Mouse (Mus musculus) lung, embryonic 15.5 days (tissue): ENCODE measurements around the gene Ptbp1. TPM values are rescaled to one million over a fixed set of nuclear protein-coding genes. Genes with fewer than 3 reads are reported as not detected.

Source experiments
- ATAC-seq: fragments of 200-750 bp; cut with Nextera tagmentation; 2 replicates; pipeline ENCODE4 v1.8.0; 2017; ENCODE audit warnings: moderate number of reproducible peaks, borderline replicate concordance; ENCODE audit not compliant: low FRiP score, low TSS enrichment; ENCODE audit errors: extremely low read depth
- H3K27ac ChIP-seq: fragments of 300-500 bp; sonication (generic); 2 replicates; pipeline ENCODE4 v1.5.1; 2015; ENCODE audit warnings: moderate library complexity, mild to moderate bottlenecking, inconsistent platforms
- H3K27me3 ChIP-seq: fragments of 300-500 bp; sonication (generic); 2 replicates; pipeline ENCODE4 v1.6.1; 2015; ENCODE audit warnings: inconsistent platforms
- H3K36me3 ChIP-seq: fragments of 300-500 bp; sonication (generic); 2 replicates; pipeline ENCODE4 v1.6.1; 2015; ENCODE audit warnings: inconsistent platforms
- H3K4me1 ChIP-seq: fragments of 300-500 bp; sonication (generic); 2 replicates; pipeline ENCODE4 v1.6.1; 2015; ENCODE audit warnings: inconsistent platforms
- H3K4me2 ChIP-seq: fragments of 300-500 bp; sonication (generic); 2 replicates; pipeline ENCODE4 v1.6.1; 2015; ENCODE audit warnings: inconsistent platforms, mild to moderate bottlenecking, moderate library complexity
- H3K4me3 ChIP-seq: fragments of 300-500 bp; sonication (generic); 2 replicates; pipeline ENCODE4 v1.5.1; 2015; ENCODE audit warnings: mild to moderate bottlenecking, inconsistent platforms
- H3K9ac ChIP-seq: fragments of 300-500 bp; sonication (generic); 2 replicates; pipeline ENCODE4 v1.6.1; 2015; ENCODE audit warnings: inconsistent platforms
- H3K9me3 ChIP-seq: fragments of 300-500 bp; sonication (generic); 2 replicates; pipeline ENCODE4 v1.6.1; 2016; ENCODE audit warnings: inconsistent platforms
- WGBS: fragments of 180-500 bp; shearing (Covaris S2); methylation state at CpG from one replicate; pipeline ENCODE4 v1.1.7; 2015; 5-methylcytosine and 5-hydroxymethylcytosine counted together
- microRNA-seq: library from miRNA; unstranded; fragments of <30 nt; microRNA quantifications from one replicate; pipeline ENCODE4, GENCODE M21; 2016
- polyA plus RNA-seq: library from polyadenylated mRNA; unstranded; fragments of >200 nt; fragmentation: Nextera tagmentation; extraction: Ambion mirVana; gene quantifications from 2 replicates; pipeline ENCODE4 v1.2.1, GENCODE M21; 2015

The Ptbp1 gene
- polyA plus RNA-seq, 1 experiment from 2014 or later = 368 TPM

- Histone ChIP-seq H3K4me3 (no peak overlapping the region), H3K36me3 (peaks cover 22% of the 10 kb centered on the region), H3K4me1 (peaks cover 41% of the 10 kb centered on the region), H3K9me3 (no peaks in the 10 kb centered on the region), H3K27ac (no peak overlapping the region), H3K4me2 (no peak overlapping the region), H3K27me3 (peaks cover under 1% of the 10 kb centered on the region; the same call in 1 of the 2 replicates), H3K9ac (no peak overlapping the region)
- 69% methylated on average over 20 of the region's 20 CpGs for WGBS
- ATAC-seq = no peak
These were observed 58.2 kb downstream of the Ptbp1 start for GRCm38 (mm10) chr10:79912412-79912811.

Small RNA genes lying within 50 kb of the gene (microRNA-seq; reads per million reads assigned to microRNA genes)
- not detected for gene Mir6910

Other genes with a start within 250 kb of the Ptbp1 start
- gene C2cd4c, start 240.4 kb upstream of the Ptbp1 start, polyA plus RNA-seq = not detected in 2 replicates
- 6.2 and 6.7 TPM in 2 replicates for gene Shc2, start 216.5 kb upstream of the Ptbp1 start, polyA plus RNA-seq
- gene Odf3l2, start 208.7 kb upstream of the Ptbp1 start, polyA plus RNA-seq = not detected in 2 replicates
- 0.89 and 1.3 TPM in 2 replicates for gene Madcam1, start 189.9 kb upstream of the Ptbp1 start, polyA plus RNA-seq
- gene Tpgs1, start 185.1 kb upstream of the Ptbp1 start, polyA plus RNA-seq = 61.7 and 65.9 TPM in 2 replicates
- gene Cdc34, start 172.2 kb upstream of the Ptbp1 start, polyA plus RNA-seq = 79.5 and 82.0 TPM in 2 replicates
- gene Gzmm, start 165.4 kb upstream of the Ptbp1 start, polyA plus RNA-seq = 0.86 and 0.89 TPM in 2 replicates
- 1,102 and 1,152 TPM in 2 replicates for gene Bsg, start 149.9 kb upstream of the Ptbp1 start, polyA plus RNA-seq
- gene Hcn2, start 137.8 kb upstream of the Ptbp1 start, polyA plus RNA-seq = 0.05 and 0.10 TPM in 2 replicates
- gene Polrmt, start 107.8 kb upstream of the Ptbp1 start, polyA plus RNA-seq = 41.5 and 49.2 TPM in 2 replicates
- 0.12 and 0.30 TPM in 2 replicates for gene Fgf22, start 99.4 kb upstream of the Ptbp1 start, polyA plus RNA-seq
- gene Rnf126, start 87.5 kb upstream of the Ptbp1 start, polyA plus RNA-seq = 89.7 and 91.3 TPM in 2 replicates
- 19.2 and 20.5 TPM in 2 replicates for gene Fstl3, start 77.2 kb upstream of the Ptbp1 start, polyA plus RNA-seq
- gene Prss57, start 63.5 kb upstream of the Ptbp1 start, polyA plus RNA-seq = 0.40 and 1.9 TPM in 2 replicates
- gene Palm, start 60.9 kb upstream of the Ptbp1 start, polyA plus RNA-seq = 61.3 and 63.7 TPM in 2 replicates
- 7.7 and 10.2 TPM in 2 replicates for gene Misp, start 33.4 kb upstream of the Ptbp1 start, polyA plus RNA-seq
- 3.7 and 3.8 TPM in 2 replicates for gene Prtn3, start 20.0 kb downstream of the Ptbp1 start, polyA plus RNA-seq
- 29.1 and 32.4 TPM in 2 replicates for gene Plppr3, start 20.2 kb downstream of the Ptbp1 start, polyA plus RNA-seq
- gene Elane, start 31.8 kb downstream of the Ptbp1 start, polyA plus RNA-seq = 0.25 and 0.72 TPM in 2 replicates
- not detected in 2 replicates for gene Cfd, start 36.4 kb downstream of the Ptbp1 start, polyA plus RNA-seq
- gene Med16, start 54.5 kb downstream of the Ptbp1 start, polyA plus RNA-seq = 54.7 and 56.1 TPM in 2 replicates
- 1.2 and 1.7 TPM in 2 replicates for gene Gm26602, start 56.4 kb downstream of the Ptbp1 start, polyA plus RNA-seq
- gene Kiss1r, start 62.5 kb downstream of the Ptbp1 start, polyA plus RNA-seq = 0.59 and 0.87 TPM in 2 replicates
- 143 and 152 TPM in 2 replicates for gene R3hdm4, start 66.8 kb downstream of the Ptbp1 start, polyA plus RNA-seq
- gene Arid3a, start 72.6 kb downstream of the Ptbp1 start, polyA plus RNA-seq = 4.8 and 6.0 TPM in 2 replicates
- 95.1 and 96.2 TPM in 2 replicates for gene Wdr18, start 105.7 kb downstream of the Ptbp1 start, polyA plus RNA-seq
- 0.34 and 0.45 TPM in 2 replicates for gene Grin3b, start 116.3 kb downstream of the Ptbp1 start, polyA plus RNA-seq
- 20.2 and 20.5 TPM in 2 replicates for gene Tmem259, start 129.9 kb downstream of the Ptbp1 start, polyA plus RNA-seq
- gene Cnn2, start 134.2 kb downstream of the Ptbp1 start, polyA plus RNA-seq = 367 and 375 TPM in 2 replicates
- 3.5 and 4.3 TPM in 2 replicates for gene Abca7, start 142.1 kb downstream of the Ptbp1 start, polyA plus RNA-seq
- gene Arhgap45, start 162.2 kb downstream of the Ptbp1 start, polyA plus RNA-seq = 16.8 and 19.8 TPM in 2 replicates
- 223 and 225 TPM in 2 replicates for gene Polr2e, start 185.4 kb downstream of the Ptbp1 start, polyA plus RNA-seq
- gene Gpx4, start 192.7 kb downstream of the Ptbp1 start, polyA plus RNA-seq = 523 and 535 TPM in 2 replicates